Mouse (Mus musculus) intestine, embryonic 15.5 days (tissue): ENCODE results near the gene Prss43. TPM values are rescaled to one million over a fixed set of nuclear protein-coding genes. Genes with fewer than 3 reads are reported as not detected.
"Not testable (repeated sequence)": the region's sequence is repeated elsewhere in the genome, so short reads cannot be mapped to it uniquely, and the experiment has no call there.

ENCODE experiments used
- ATAC-seq: fragments of 200-750 bp; cut with Nextera tagmentation; 2 replicates; pipeline ENCODE4 v1.8.0; 2017; ENCODE audit warnings: moderate TSS enrichment, moderate library complexity
- H3K27ac ChIP-seq: fragments of 300-500 bp; sonication (generic); 2 replicates; pipeline ENCODE4 v1.5.1; 2015; ENCODE audit warnings: mild to moderate bottlenecking, inconsistent platforms
- H3K27me3 ChIP-seq: fragments of 300-500 bp; sonication (generic); replicated peaks from 2 replicates; pipeline ENCODE4 v1.6.1; 2015; ENCODE audit warnings: inconsistent platforms
- H3K36me3 ChIP-seq: fragments of 300-500 bp; sonication (generic); 2 replicates; pipeline ENCODE4 v1.6.1; 2015; ENCODE audit warnings: inconsistent platforms
- H3K4me1 ChIP-seq: fragments of 300-500 bp; sonication (generic); replicated peaks from 2 replicates; pipeline ENCODE4 v1.6.1; 2015; ENCODE audit warnings: inconsistent platforms
- H3K4me2 ChIP-seq: fragments of 300-500 bp; sonication (generic); replicated peaks from 2 replicates; pipeline ENCODE4 v1.6.1; 2015; ENCODE audit warnings: mild to moderate bottlenecking, inconsistent platforms
- H3K4me3 ChIP-seq: fragments of 300-500 bp; sonication (generic); replicated peaks from 2 replicates; pipeline ENCODE4 v1.5.1; 2015; ENCODE audit warnings: inconsistent platforms
- H3K9ac ChIP-seq: fragments of 300-500 bp; sonication (generic); 2 replicates; pipeline ENCODE4 v1.6.1; 2015; ENCODE audit warnings: inconsistent platforms
- H3K9me3 ChIP-seq: fragments of 300-500 bp; sonication (generic); 2 replicates; pipeline ENCODE4 v1.6.1; 2016; ENCODE audit warnings: inconsistent platforms
- WGBS: fragments of 180-500 bp; shearing (Covaris S2); methylation state at CpG from one replicate; pipeline ENCODE4 v1.1.7; 2015; 5-methylcytosine and 5-hydroxymethylcytosine counted together
- polyA plus RNA-seq: library from polyadenylated mRNA; unstranded; fragments of >200 nt; fragmentation: Nextera tagmentation; extraction: Ambion mirVana; gene quantifications from 2 replicates; pipeline ENCODE4 v1.2.1, GENCODE M21; 2015

Prss43 gene
- polyA plus RNA-seq, 1 experiment from 2014 or later, result not detected

DNA sequence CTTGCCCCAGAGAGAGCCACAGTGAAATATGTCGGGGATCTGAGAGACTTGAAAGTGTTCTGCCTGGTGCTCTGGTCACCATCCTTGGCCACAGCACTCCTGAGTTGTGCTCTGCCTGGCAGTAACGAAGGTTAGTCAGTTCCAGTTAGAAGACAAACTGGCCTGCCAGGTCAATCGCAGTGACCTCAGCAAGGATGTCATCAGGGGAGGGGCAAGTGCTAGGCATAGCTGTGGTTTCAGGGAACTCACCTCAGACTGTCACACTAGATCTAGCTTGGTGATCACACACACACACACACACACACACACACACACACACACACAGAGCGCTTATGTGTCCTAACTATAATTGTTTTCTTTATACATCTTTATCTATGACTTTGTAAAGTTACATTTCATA, 23.2 kb upstream of the Prss43 start:
- no peaks in the 10 kb centered on the region for H3K9me3 ChIP-seq
- H3K9ac ChIP-seq, result no peak overlapping the region
- ATAC-seq, result no peak
- no peak overlapping the region for H3K4me2 ChIP-seq
- H3K27me3 ChIP-seq, result no peaks in the 10 kb centered on the region
- H3K27ac ChIP-seq, result no peak overlapping the region
- no peaks in the 10 kb centered on the region for H3K4me1 ChIP-seq
- 58% methylated on average over 4 of the region's 4 CpGs for WGBS
- no peaks in the 10 kb centered on the region for H3K36me3 ChIP-seq
- no peak overlapping the region for H3K4me3 ChIP-seq

DNA sequence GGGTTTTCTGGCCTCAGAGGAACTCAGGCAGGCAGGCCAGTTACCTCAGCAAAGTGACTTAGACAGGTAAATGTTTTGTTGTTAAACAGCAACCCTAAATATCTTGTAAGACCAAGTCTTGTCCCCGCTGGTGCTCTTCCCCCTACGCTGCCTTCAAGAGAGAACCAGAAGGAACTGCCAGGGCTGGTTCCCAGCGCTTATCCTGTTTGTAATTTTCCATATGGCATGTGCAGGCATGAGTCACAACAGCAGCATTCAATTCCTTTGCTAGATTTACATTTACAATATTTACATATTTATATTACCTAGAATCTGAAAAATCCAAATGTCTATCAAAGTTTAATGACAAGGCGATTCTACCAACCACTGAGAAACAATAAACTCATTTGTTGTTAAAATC, 16.4 kb upstream of the Prss43 start:
- Histone ChIP-seq H3K9me3 (no peaks in the 10 kb centered on the region), H3K4me1 (no peaks in the 10 kb centered on the region), H3K4me2 (no peak overlapping the region), H3K27me3 (no peaks in the 10 kb centered on the region), H3K9ac (no peak overlapping the region), H3K36me3 (no peaks in the 10 kb centered on the region), H3K27ac (no peak overlapping the region), H3K4me3 (no peak overlapping the region)
- ATAC-seq, result no peak
- 72% methylated on average over 4 of the region's 4 CpGs for WGBS

DNA sequence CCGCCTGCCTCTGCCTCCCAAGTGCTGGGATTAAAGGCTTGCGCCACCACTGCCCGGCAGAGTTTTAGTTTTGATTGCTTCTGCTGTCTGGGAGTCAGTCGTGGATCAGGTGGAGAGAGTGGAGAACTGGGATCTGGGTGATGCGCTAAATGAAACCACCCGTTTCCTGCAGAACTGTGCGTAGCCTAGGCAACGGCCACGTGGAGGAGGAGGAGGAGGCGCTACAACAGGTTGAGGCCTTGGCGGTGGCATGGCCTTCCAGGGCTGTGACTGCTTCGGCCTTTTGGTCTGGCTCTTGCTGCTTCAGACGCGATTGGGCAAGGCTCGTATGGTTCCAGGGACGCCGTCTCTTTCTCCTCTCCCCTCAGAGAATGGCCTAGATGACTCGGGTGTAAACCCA, 12.7 kb upstream of the Prss43 start, which contains the start of gene Prss44:
Gene Prss44 (plus strand): TSS at position 206 of the 400 bp plus-strand sequence.
- Histone ChIP-seq H3K27ac (no peak within 1 kb of the TSS), H3K4me2 (no peak within 1 kb of the TSS), H3K9ac (no peak within 1 kb of the TSS), H3K36me3 (no peaks in the 10 kb centered on the region), H3K4me1 (no peaks in the 10 kb centered on the region), H3K9me3 (no peaks in the 10 kb centered on the region), H3K4me3 (no peak within 1 kb of the TSS), H3K27me3 (no peaks in the 10 kb centered on the region)
- 60% methylated on average over 18 of the region's 18 CpGs for WGBS
- ATAC-seq, result no peak

DNA sequence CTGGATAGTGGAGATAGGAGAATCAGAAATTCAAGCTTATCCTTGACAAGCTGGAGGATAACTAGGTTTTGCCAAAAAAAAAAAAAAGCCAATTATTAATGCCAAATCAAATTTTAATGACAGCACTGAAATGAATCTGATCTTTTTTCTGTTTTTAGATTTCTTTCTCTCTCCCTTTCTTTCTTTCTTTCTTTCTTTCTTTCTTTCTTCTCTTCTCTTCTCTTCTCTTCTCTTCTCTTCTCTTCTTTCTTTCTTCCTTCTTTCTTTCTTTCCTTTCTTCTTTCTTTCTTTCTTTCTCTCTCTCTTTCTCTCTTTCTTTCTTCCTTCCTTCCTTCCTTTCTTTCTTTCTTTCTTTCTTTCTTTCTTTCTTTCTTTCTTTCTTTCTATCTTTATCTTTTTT, 5.9 kb upstream of the Prss43 start:
- not testable (repeated sequence) for H3K27ac ChIP-seq, H3K36me3 ChIP-seq

DNA sequence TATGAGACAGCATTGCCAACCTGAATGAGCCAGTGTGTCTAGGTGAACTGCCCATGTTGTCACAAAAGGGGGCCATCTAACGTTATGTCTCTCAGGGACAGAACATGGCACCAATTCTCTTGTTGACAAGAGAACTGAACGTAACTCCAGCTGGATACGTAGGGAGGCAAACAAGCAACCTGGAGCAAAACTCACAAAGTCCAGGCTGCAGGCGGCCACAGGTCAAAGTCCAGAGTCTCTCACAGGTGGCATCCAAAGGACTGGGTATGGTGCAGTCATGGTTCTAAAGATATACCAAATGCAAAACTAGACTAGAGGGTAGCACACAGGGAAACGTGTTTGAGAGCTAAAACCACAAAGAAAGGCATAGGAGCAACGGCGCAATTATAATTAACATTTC, 5.1 kb upstream of the Prss43 start:
- H3K36me3 ChIP-seq, result no peaks in the 10 kb centered on the region
- 65% methylated on average over 7 of the region's 7 CpGs for WGBS
- no peak overlapping the region for H3K4me2 ChIP-seq
- H3K9me3 ChIP-seq, result no peaks in the 10 kb centered on the region
- no peak for ATAC-seq
- no peaks in the 10 kb centered on the region for H3K4me1 ChIP-seq
- no peak overlapping the region for H3K27ac ChIP-seq
- no peak overlapping the region for H3K9ac ChIP-seq
- no peak overlapping the region for H3K4me3 ChIP-seq
- H3K27me3 ChIP-seq, result no peaks in the 10 kb centered on the region

More for the DNA sequence above, 5.9 kb upstream of the Prss43 start:
- not testable (repeated sequence) for H3K4me1 ChIP-seq, H3K9ac ChIP-seq, H3K27me3 ChIP-seq, H3K9me3 ChIP-seq, ATAC-seq, H3K4me2 ChIP-seq, H3K4me3 ChIP-seq

DNA sequence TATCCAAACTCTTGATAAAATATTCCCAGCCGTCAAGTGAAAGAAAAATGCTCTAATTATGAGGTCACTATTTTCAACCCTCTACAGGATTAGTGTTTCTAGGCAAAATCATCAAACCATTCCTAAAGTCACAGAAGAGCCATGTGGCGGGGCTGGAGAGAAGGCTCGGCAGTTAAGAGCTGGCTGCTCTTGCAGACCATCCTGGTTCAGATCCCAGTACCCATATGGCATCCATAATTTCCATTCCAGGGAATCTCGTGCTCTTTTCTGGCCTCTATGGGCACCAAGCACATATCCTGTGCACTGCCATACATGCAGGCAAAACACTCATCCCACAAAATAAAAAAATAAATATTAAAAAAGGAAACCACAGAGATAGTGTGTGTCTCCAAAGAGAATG, 1.1 kb upstream of the Prss43 start:
- H3K4me1 ChIP-seq, result no peaks in the 10 kb centered on the region
- H3K27ac ChIP-seq, result no peak overlapping the region
- 78% methylated on average over 4 of the region's 4 CpGs for WGBS
- H3K36me3 ChIP-seq, result no peaks in the 10 kb centered on the region
- no peaks in the 10 kb centered on the region for H3K27me3 ChIP-seq
- H3K4me3 ChIP-seq, result no peak overlapping the region
- H3K4me2 ChIP-seq, result no peak overlapping the region
- no peak for ATAC-seq
- H3K9me3 ChIP-seq, result no peaks in the 10 kb centered on the region
- H3K9ac ChIP-seq, result no peak overlapping the region

DNA sequence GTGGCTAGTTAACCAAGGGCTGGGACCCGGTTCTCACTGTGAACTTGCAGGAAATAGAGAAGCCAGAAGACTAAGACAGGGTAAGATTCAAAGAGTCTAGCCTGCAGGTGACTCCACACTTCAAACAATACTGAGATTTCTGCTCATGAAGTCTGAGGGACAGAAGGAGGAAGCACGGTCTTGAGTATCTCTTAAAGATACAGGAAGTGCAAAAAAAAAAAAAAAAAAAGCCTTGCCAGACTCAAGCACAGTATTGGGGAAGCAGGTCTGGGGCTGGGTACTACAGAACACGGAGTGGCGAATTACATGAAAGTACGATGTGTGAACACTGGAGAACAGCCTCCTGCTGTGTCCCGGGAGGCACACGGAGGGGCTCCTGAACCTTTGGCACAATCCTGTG, 658 bp upstream of the Prss43 start:
- no peaks in the 10 kb centered on the region for H3K4me1 ChIP-seq
- H3K36me3 ChIP-seq, result no peaks in the 10 kb centered on the region
- H3K27me3 ChIP-seq, result no peaks in the 10 kb centered on the region
- no peak overlapping the region for H3K9ac ChIP-seq
- H3K4me3 ChIP-seq, result no peak overlapping the region
- ATAC-seq, result no peak
- 75% methylated on average over 7 of the region's 7 CpGs for WGBS
- H3K27ac ChIP-seq, result no peak overlapping the region
- H3K9me3 ChIP-seq, result no peaks in the 10 kb centered on the region
- no peak overlapping the region for H3K4me2 ChIP-seq

DNA sequence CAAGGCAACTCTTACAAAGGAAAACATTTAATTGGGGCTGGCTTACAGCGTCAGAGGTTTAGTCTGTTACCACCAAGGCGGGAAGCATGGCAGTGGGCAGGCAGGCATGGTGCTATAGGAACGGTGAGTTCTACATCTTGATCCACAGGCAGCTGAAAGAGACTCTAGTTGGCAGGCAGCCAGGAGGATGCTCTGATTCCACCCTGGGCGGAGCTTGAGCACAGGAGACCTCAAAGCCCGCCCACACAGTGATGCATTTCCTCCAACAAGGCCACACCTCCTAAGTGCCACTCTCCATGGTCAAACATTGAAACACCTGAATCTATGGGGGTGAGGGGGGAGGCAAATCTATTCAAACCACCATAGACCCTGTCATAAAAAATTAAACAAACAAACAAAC, 6.5 kb downstream of the Prss43 start:
- 71% methylated on average over 5 of the region's 5 CpGs for WGBS
- ATAC-seq, result no peak
- Histone ChIP-seq H3K9me3 (no peaks in the 10 kb centered on the region), H3K4me2 (no peak overlapping the region), H3K4me3 (no peak overlapping the region), H3K9ac (no peak overlapping the region), H3K27ac (no peak overlapping the region), H3K4me1 (no peaks in the 10 kb centered on the region), H3K36me3 (no peaks in the 10 kb centered on the region), H3K27me3 (no peaks in the 10 kb centered on the region)

DNA sequence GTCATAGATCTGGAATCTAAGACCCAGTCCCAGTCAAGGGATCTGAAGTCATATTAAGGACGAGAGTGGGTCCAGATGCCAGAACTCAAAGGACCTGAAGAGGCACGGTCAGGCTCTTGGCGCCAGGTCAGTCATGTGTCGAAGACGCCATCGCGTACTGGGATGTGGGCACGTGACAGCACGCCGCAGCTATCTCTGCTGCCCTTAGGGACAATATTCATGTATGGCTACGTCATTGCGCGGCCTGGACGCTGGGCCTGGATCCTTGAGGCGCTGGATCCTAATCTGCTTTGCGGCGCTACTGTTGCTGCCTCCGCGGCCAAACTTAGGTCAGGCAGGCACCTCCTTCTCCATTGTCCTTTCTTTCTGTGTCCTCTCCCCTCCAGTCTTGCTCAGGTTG, 7.9 kb downstream of the Prss43 start, which contains the start of gene Prss45:
Gene Prss45 (plus strand): TSS at position 178 of the 400 bp plus-strand sequence.
- Histone ChIP-seq H3K4me2 (0 out of 2 replicates have a peak within 1 kb of the TSS, but pooled peaks have one; percentile 9), H3K4me1 (no peaks in the 10 kb centered on the region), H3K36me3 (no peaks in the 10 kb centered on the region), H3K4me3 (no peak within 1 kb of the TSS), H3K9ac (no peak within 1 kb of the TSS), H3K9me3 (no peaks in the 10 kb centered on the region), H3K27me3 (no peaks in the 10 kb centered on the region), H3K27ac (no peak within 1 kb of the TSS)
- WGBS, result 84% methylated on average over 19 of the region's 19 CpGs
- ATAC-seq, result no peak

DNA sequence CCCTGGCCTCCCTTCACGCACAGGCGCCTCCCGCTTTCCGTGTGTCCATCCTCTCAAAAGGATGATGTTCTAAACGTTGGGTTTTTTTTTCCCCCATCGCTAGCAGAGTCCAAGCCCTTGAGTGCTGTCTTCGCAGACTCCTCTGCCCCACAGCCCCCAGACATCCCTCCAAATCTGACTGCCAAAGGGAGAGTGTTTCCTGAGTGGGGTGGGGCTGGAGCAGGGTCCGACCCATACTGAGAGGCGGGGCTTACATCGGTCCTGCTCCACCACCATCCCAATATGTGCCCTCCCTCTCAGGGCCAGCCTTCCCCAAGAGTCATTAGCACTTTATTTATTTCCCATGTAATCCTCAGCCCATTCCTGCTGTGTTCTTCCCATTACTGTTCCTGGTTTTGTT, 8.5 kb downstream of the Prss43 start:
- no peaks in the 10 kb centered on the region for H3K9me3 ChIP-seq
- ATAC-seq, result no peak
- H3K4me1 ChIP-seq, result no peaks in the 10 kb centered on the region
- H3K27me3 ChIP-seq, result no peaks in the 10 kb centered on the region
- no peak overlapping the region for H3K9ac ChIP-seq
- H3K4me2 ChIP-seq, result 0 out of 2 replicates have a peak overlapping the region, but pooled peaks have one; percentile 9
- no peak overlapping the region for H3K27ac ChIP-seq
- H3K36me3 ChIP-seq, result no peaks in the 10 kb centered on the region
- 40% methylated on average over 10 of the region's 10 CpGs for WGBS
- H3K4me3 ChIP-seq, result no peak overlapping the region

DNA sequence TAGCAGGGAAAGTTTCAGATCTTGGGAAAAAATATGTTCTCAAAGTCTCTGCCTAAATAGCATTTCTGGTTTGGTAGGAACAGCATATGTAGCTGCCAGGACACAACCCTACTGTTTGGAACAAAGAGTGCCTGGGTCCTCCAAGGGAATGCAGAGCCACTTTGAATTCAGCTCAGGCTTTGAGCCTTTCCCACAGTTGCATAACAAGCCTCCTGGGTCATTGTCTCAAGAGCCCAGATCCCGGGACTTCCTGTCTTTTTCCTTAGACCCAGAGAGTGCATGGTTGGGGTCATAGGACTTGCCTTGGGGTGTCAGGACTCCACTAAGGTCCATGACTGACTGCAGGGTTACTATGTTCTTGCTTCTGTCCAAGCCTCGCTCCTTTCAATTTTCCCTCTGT, 9.6 kb downstream of the Prss43 start:
- WGBS, result 65% methylated on average over 2 of the region's 2 CpGs
- Histone ChIP-seq H3K36me3 (no peaks in the 10 kb centered on the region), H3K9ac (no peak overlapping the region), H3K27me3 (no peaks in the 10 kb centered on the region), H3K4me2 (no peak overlapping the region), H3K4me3 (no peak overlapping the region), H3K4me1 (0 out of 2 replicates have a peak, but pooled peaks cover 4% of the 10 kb centered on the region), H3K9me3 (no peaks in the 10 kb centered on the region), H3K27ac (no peak overlapping the region)
- ATAC-seq, result no peak

DNA sequence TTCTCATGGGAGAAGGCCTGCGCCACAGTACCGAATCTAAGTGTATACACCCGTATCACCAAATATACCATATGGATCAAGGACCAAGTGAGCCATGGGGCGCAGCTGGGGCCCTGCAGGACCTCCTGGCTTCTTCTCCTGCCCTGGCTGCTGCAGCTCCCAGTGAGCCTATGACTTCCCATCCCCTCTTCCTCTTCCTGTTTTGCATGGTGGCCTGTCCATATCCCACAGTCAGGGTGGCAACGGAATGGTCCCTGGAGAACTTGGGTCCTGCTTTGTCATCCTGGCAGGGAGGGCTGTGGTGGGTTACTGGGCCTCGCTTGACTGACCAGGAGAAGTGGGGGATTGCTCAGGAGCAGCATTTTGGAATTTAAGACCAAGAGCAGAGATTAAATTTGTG, 14.4 kb downstream of the Prss43 start:
- no peaks in the 10 kb centered on the region for H3K27me3 ChIP-seq
- ATAC-seq, result no peak
- no peak overlapping the region for H3K9ac ChIP-seq
- H3K4me3 ChIP-seq, result no peak overlapping the region
- 0 out of 2 replicates have a peak, but pooled peaks cover 4% of the 10 kb centered on the region for H3K4me1 ChIP-seq
- H3K4me2 ChIP-seq, result no peak overlapping the region
- H3K36me3 ChIP-seq, result no peaks in the 10 kb centered on the region
- no peak overlapping the region for H3K27ac ChIP-seq
- WGBS, result 86% methylated on average over 6 of the region's 6 CpGs
- no peaks in the 10 kb centered on the region for H3K9me3 ChIP-seq

DNA sequence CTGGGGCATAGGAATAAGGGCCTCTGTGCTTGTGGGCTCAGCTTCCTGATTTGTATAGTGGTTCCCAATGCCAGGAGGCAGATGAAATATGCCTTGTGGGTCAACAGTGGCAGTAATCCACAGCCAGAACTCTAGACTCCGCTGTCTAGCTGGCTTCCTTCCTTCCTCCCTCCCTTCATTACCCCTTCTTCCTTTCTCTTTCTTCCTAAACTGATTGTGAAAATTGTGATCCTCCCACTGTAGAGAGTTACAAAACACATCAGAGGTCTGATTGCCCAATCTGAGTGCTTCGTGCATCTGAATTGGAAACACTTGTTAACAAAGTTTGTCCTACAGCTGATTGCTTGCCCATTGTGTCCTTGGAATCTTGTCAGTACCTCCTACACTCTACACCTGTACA, 14.9 kb downstream of the Prss43 start:
- Histone ChIP-seq H3K4me3 (no peak overlapping the region), H3K4me2 (no peak overlapping the region), H3K36me3 (no peaks in the 10 kb centered on the region), H3K27ac (no peak overlapping the region), H3K27me3 (no peaks in the 10 kb centered on the region), H3K4me1 (0 out of 2 replicates have a peak, but pooled peaks cover 4% of the 10 kb centered on the region), H3K9ac (no peak overlapping the region), H3K9me3 (no peaks in the 10 kb centered on the region)
- 71% methylated on average over 2 of the region's 2 CpGs for WGBS
- ATAC-seq, result no peak
